Mouse (Mus musculus): ENCODE results near the gene Men1. TPM values are rescaled to one million over a fixed set of nuclear protein-coding genes. Genes with fewer than 3 reads are reported as not detected.
A peak's percentile ranks its signal among the peaks of the same experiment; 100 is the strongest.

Gene Men1
- polyA plus RNA-seq, 1 experiment from 2014 or later, result 103 TPM

DNA sequence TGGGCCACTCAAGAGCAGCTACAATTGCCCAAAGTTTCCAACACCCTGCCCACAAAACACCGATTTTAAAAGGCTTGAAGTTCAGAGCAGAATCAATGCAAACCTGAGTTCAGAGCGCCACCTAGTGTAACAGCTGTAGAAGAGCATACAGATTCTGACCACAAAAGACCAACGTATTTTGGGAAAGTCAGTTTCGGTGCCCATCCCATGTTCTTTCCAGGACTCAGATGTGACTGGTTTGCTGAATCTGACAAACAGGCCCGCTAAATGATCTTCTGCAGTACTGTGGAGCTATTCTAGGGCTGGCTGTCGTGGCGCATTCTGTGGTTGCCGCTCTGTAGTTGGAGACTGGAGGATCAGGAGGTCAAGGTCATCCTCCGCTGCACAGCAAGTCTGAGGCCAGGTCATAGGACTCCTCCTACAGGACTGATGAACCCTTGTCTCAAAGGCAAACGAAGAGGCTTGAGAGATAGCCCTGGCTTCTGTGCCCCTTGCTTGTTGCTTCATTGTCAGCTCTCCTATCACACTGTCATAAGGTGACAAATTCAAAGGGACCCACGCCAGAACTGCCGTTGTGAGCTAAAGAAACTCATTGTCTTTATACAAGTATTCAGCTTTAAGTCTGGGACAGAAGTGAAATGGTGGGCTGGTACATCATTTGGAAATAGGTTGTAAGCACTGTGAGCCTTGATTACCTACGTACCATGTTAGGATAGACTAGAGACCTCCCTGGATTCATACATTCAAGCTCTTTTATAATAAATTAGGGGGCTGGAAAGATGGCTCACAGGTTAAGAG is 2.9 kb upstream of the Men1 start:
- no peak for ATAC-seq (ENCODE audit: low FRiP score, low read depth)
- 18% methylated on average over 13 of the region's 13 CpGs for WGBS
- no peak overlapping the region for H3K4me3 ChIP-seq
- H3K4me2 ChIP-seq (replicated peaks), result peak overlapping the region; percentile 39
- H3K27ac ChIP-seq (replicated peaks), result no peak overlapping the region
- peaks cover 2% of the 10 kb centered on the region for H3K36me3 ChIP-seq
- H3K4me1 ChIP-seq, result peaks cover 22% of the 10 kb centered on the region
- peaks cover 3% of the 10 kb centered on the region for H3K27me3 ChIP-seq
- H3K9ac ChIP-seq (replicated peaks), result no peak overlapping the region; the same call in 1 of the 2 replicates
- H3K9me3 ChIP-seq, result no peaks in the 10 kb centered on the region

DNA sequence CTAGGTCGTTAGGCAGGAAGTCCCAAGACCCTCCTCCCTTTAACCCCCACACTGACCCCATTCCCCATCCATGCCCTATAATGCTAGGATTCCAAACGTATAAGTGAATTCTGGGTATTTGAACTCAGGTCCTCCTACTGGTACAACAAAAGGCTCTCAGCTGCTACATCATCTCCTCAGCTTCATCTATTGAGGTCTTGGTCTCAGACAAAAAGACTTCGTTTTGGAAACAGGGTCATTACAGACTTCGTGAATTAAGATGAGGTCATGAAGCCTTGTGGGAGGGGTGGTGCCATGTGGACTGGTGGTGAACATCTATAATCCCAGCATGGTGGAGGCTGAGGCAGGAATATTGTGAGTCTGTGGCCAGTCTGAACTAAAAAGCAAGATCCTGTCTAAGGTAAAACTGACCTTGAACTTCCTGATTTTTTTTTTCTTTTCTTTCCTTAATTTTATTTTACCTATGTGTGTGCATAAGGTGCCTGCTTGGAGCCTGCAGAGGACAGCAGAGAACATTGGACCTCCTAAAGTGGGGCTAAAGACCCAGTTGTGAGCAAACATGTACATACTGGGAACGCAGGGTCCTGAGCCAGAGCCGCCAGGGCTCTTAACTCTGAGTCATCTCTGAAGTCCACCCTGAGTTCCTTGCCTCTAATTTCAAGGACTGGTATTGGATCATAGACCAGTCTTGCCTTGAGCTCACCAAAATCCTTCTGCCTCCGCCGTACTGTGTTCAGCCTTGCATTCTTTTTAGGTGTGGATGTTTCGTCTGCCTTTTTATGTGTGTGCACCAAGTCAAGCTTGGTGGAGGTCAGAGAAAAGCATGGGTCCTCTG is 801 bp upstream of the Men1 start:
- H3K4me3 ChIP-seq, result peak overlapping the region; percentile 89
- H3K4me1 ChIP-seq, result peaks cover 28% of the 10 kb centered on the region
- no peak overlapping the region for H3K9ac ChIP-seq (replicated peaks)
- H3K27ac ChIP-seq (replicated peaks), result peak overlapping the region; percentile 65
- H3K27me3 ChIP-seq, result peaks cover 3% of the 10 kb centered on the region
- peak; percentile 13 for ATAC-seq (ENCODE audit: low FRiP score, low read depth)
- H3K4me2 ChIP-seq (replicated peaks), result peak overlapping the region; percentile 98
- peaks cover 22% of the 10 kb centered on the region for H3K36me3 ChIP-seq
- H3K9me3 ChIP-seq, result no peaks in the 10 kb centered on the region
- WGBS, result 69% methylated on average over 9 of the region's 9 CpGs

DNA sequence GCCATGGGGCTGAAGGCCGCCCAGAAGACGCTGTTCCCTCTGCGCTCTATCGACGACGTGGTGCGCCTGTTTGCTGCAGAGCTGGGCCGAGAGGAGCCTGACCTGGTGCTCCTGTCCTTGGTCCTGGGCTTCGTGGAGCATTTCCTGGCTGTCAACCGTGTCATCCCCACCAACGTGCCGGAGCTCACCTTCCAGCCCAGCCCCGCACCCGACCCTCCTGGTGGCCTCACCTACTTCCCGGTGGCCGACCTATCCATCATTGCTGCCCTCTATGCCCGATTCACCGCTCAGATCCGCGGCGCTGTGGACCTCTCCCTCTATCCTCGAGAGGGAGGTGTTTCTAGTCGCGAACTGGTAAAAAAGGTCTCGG is 664 bp downstream of the Men1 start:
- peak; percentile 17 for ATAC-seq (ENCODE audit: low FRiP score, low read depth)
- H3K4me1 ChIP-seq, result peaks cover 37% of the 10 kb centered on the region
- peak overlapping the region; percentile 89 for H3K4me3 ChIP-seq
- no peaks in the 10 kb centered on the region; the same call in none of the 2 replicates for H3K27me3 ChIP-seq
- peaks cover 36% of the 10 kb centered on the region for H3K36me3 ChIP-seq
- H3K4me2 ChIP-seq (replicated peaks), result peak overlapping the region; percentile 98
- H3K9me3 ChIP-seq, result no peaks in the 10 kb centered on the region
- WGBS, result under 1% methylated on average over 25 of the region's 25 CpGs
- H3K27ac ChIP-seq (replicated peaks), result peak overlapping the region; percentile 65
- H3K9ac ChIP-seq (replicated peaks), result peak overlapping the region; percentile 90

DNA sequence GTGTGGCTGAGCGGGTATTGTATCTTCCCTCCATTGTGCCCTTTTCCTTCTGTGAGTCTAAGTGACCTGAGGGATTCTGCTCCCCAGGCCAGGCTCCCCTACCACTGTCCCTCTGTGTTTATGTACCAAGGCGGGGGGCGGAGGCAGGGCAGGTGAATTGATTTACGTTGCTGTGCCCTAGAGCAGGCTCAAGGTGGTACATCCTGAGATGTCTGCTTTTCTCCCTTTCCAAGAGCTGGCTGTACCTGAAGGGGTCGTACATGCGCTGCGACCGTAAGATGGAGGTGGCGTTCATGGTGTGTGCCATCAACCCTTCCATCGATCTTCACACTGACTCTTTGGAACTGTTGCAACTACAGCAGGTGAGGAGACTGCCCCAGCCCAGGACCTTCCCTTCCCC is 2.1 kb downstream of the Men1 start:
- H3K4me3 ChIP-seq, result peak overlapping the region; percentile 89
- H3K4me1 ChIP-seq, result peaks cover 42% of the 10 kb centered on the region
- no peak for ATAC-seq (ENCODE audit: low FRiP score, low read depth)
- H3K27me3 ChIP-seq, result no peaks in the 10 kb centered on the region; the same call in 1 of the 2 replicates
- 95% methylated on average over 10 of the region's 10 CpGs for WGBS
- peak overlapping the region; percentile 98 for H3K4me2 ChIP-seq (replicated peaks)
- peak overlapping the region; percentile 90 for H3K9ac ChIP-seq (replicated peaks)
- peaks cover 38% of the 10 kb centered on the region for H3K36me3 ChIP-seq
- H3K9me3 ChIP-seq, result no peaks in the 10 kb centered on the region
- no peak overlapping the region for H3K27ac ChIP-seq (replicated peaks)

DNA sequence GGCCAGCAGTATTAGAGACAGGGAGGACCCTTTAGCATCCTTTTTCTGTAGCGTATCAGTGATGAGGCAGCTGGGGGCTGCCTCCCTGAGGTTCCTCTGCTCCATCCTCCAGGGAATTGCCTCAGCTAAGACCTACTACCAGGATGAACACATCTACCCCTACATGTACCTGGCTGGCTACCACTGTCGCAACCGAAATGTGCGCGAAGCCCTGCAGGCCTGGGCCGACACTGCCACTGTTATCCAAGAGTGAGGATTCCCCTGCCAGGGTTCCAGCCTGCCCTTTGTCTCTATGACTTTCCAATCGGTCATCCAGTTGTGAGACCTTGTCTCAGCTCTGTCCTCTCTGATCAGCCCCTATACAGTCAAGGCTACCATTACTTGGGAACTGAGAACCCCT is 3.4 kb downstream of the Men1 start:
- Histone ChIP-seq H3K9me3 (no peaks in the 10 kb centered on the region), H3K27ac (replicated peaks) (no peak overlapping the region), H3K27me3 (no peaks in the 10 kb centered on the region; the same call in 1 of the 2 replicates), H3K4me1 (peaks cover 42% of the 10 kb centered on the region), H3K9ac (replicated peaks) (no peak overlapping the region), H3K36me3 (peaks cover 47% of the 10 kb centered on the region), H3K4me2 (replicated peaks) (no peak overlapping the region), H3K4me3 (no peak overlapping the region)
- WGBS, result 94% methylated on average over 7 of the region's 7 CpGs
- no peak for ATAC-seq (ENCODE audit: low FRiP score, low read depth)

DNA sequence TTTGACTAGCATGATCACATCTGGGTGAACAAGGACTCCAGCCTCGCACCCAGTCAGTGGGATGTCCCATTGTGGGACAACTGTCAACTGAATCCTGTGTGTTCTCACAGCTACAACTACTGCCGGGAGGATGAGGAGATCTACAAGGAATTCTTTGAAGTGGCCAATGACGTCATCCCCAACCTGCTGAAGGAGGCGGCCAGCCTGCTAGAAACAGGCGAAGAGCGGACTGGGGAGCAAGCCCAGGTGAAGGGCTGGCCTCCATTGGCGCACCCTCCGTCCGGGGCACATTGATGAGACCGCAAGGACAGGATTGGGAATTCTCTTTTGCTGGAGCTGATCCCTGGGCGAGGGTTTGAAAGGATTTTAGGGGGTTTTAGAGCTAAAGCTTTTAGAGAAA is 3.9 kb downstream of the Men1 start:
- Histone ChIP-seq H3K4me3 (no peak overlapping the region), H3K36me3 (peaks cover 52% of the 10 kb centered on the region), H3K27me3 (no peaks in the 10 kb centered on the region; the same call in 1 of the 2 replicates), H3K9me3 (no peaks in the 10 kb centered on the region), H3K4me1 (peaks cover 42% of the 10 kb centered on the region), H3K9ac (replicated peaks) (no peak overlapping the region), H3K27ac (replicated peaks) (no peak overlapping the region), H3K4me2 (replicated peaks) (no peak overlapping the region)
- no peak for ATAC-seq (ENCODE audit: low FRiP score, low read depth)
- WGBS, result 93% methylated on average over 11 of the region's 11 CpGs

DNA sequence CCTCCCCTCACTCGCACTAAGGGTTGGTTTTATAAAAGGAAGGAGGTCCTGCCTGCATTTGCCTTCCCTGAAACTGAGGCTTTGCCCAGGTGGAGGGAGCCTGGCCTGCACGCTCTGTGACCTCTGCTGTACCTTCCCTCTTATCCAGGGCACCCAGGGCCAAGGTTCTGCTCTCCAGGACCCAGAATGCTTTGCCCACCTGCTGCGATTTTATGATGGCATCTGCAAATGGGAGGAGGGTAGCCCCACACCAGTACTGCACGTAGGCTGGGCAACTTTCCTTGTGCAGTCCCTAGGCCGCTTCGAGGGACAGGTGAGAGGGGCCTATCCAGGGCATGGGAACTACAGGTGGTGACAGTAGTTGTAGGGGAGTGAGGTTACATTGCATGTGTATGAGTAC is 4.4 kb downstream of the Men1 start:
- H3K27ac ChIP-seq (replicated peaks), result no peak overlapping the region
- 97% methylated on average over 6 of the region's 6 CpGs for WGBS
- H3K36me3 ChIP-seq, result peaks cover 52% of the 10 kb centered on the region
- no peak overlapping the region for H3K4me2 ChIP-seq (replicated peaks)
- no peak overlapping the region for H3K9ac ChIP-seq (replicated peaks)
- no peaks in the 10 kb centered on the region; the same call in 1 of the 2 replicates for H3K27me3 ChIP-seq
- H3K4me1 ChIP-seq, result peaks cover 41% of the 10 kb centered on the region
- no peak overlapping the region for H3K4me3 ChIP-seq
- ATAC-seq (ENCODE audit: low FRiP score, low read depth), result no peak
- no peaks in the 10 kb centered on the region for H3K9me3 ChIP-seq

DNA sequence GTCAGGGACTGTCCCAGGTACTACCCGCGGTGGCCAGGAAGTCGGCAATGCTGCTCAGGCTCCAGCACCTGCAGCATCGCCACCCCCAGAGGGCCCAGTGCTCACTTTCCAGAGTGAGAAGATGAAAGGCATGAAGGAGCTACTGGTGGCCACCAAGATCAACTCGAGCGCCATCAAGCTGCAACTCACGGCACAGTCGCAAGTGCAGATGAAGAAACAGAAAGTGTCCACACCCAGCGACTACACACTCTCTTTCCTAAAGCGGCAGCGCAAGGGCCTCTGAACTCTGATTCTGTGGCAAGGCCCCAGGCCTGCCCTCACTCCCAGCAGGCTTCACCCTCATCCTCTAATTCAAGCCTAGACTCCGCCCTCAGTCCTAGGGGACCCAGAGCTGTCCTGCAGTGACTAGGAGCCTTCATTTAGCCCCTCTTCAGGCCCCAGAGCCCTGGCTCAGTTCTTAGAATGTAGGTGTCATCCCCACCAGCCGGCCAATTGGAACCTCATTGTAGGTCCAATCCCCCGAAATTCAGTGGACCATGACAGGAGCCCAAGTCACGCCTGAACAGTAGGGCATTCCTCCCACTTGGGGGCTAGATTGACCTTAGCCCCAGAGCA is 5.2 kb downstream of the Men1 start:
- no peak overlapping the region for H3K4me3 ChIP-seq
- no peak overlapping the region; the same call in 1 of the 2 replicates for H3K9ac ChIP-seq (replicated peaks)
- H3K27me3 ChIP-seq, result no peaks in the 10 kb centered on the region; the same call in 1 of the 2 replicates
- H3K27ac ChIP-seq (replicated peaks), result no peak overlapping the region
- peaks cover 37% of the 10 kb centered on the region for H3K4me1 ChIP-seq
- no peak overlapping the region for H3K4me2 ChIP-seq (replicated peaks)
- peaks cover 53% of the 10 kb centered on the region for H3K36me3 ChIP-seq
- ATAC-seq (ENCODE audit: low FRiP score, low read depth), result no peak
- 65% methylated on average over 15 of the region's 15 CpGs for WGBS
- H3K9me3 ChIP-seq, result no peaks in the 10 kb centered on the region

DNA sequence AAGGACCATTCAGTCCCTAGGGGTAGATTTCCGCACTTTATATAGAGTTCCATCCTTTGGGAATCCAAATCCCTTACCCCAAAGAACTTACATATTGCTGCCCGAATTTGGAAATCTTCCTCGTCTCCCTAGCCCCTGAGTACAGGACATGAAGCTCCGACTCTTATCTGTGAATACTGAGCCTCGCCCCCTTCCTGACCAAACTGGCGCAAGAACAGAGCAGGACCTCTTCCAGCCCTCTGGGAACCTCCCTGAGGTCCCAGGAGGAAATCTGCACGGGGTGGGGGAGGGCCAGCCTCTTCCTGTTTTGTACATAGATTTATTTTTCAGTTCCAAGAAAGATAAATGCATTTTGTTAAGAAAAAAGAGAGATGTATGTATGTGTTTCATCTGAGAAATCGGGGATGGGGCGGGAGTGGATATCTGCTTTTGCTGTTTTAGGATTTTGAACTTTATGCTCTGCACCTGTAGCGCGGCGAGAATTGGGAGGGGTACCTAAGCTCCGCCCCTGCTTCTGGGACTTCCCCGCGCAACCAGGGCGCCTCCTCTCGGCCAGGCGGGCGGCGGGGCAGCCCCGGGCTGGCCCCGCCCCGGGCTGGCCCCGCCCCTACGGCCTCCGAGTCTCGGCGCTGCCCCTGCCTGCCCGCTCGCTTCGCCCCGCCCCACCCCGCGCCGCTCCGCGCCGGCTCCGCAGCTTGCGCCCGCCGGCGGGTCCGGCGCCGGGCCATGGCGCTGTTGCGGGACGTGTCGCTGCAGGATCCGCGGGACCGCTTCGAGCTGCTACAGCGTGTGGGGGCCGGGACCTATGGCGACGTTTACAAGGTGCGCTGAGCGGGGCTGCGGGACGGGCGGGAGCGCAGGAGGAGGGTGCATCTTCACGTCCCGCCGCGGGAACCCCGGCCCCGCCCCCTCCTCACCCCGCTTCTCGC is 6.0 kb downstream of the Men1 start, which contains the start of gene Map4k2:
Gene Map4k2, plus strand, starts transcription at position 612 of the 929 bp plus-strand sequence.
- Histone ChIP-seq H3K4me2 (replicated peaks) (peak within 1 kb of the TSS; percentile 92), H3K27ac (replicated peaks) (peak within 1 kb of the TSS; percentile 35; the same call in 1 of the 2 replicates), H3K4me1 (peaks cover 34% of the 10 kb centered on the region), H3K9ac (replicated peaks) (peak within 1 kb of the TSS; percentile 77), H3K9me3 (no peaks in the 10 kb centered on the region), H3K4me3 (peak within 1 kb of the TSS; percentile 60), H3K27me3 (no peaks in the 10 kb centered on the region; the same call in 1 of the 2 replicates), H3K36me3 (peaks cover 61% of the 10 kb centered on the region)
- ATAC-seq (ENCODE audit: low FRiP score, low read depth), result peak; percentile 74
- 9% methylated on average over 57 of the region's 72 CpGs for WGBS

DNA sequence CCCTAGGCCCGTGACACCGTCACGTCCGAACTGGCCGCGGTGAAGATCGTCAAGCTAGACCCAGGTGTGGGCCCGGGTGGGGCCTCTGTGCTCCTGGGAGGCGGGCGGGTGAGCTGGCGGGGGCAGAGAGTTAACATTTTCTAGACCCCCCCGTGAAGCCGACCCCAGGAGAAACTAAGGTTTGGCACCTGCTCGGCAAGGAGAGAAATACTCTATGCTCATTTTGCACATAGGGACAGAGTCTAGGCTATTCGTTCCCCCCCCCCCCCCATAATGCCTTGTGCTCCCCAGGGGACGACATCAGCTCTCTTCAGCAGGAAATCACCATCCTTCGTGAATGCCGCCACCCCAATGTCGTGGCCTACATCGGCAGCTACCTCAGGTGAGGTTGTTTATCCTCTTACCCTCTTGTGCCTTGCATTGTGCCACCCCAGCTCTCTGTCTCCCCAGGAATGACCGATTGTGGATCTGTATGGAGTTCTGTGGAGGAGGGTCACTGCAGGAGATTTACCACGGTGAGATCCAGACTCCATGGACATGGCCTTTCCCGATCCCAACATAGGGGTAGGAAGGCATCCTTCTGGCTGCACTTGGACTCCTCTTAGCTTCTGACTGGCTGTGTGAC is 6.8 kb downstream of the Men1 start:
- peak overlapping the region; percentile 92 for H3K4me2 ChIP-seq (replicated peaks)
- no peaks in the 10 kb centered on the region; the same call in 1 of the 2 replicates for H3K27me3 ChIP-seq
- ATAC-seq (ENCODE audit: low FRiP score, low read depth), result no peak
- peak overlapping the region; percentile 35; the same call in 1 of the 2 replicates for H3K27ac ChIP-seq (replicated peaks)
- H3K9ac ChIP-seq (replicated peaks), result peak overlapping the region; percentile 77
- H3K4me3 ChIP-seq, result peak overlapping the region; percentile 60
- H3K9me3 ChIP-seq, result no peaks in the 10 kb centered on the region
- H3K36me3 ChIP-seq, result peaks cover 69% of the 10 kb centered on the region
- WGBS, result 12% methylated on average over 23 of the region's 23 CpGs
- peaks cover 26% of the 10 kb centered on the region for H3K4me1 ChIP-seq
